Mouse (Mus musculus) hindbrain, embryonic 13.5 days (tissue): ENCODE measurements around the gene Slc26a8. TPM values are rescaled to one million over a fixed set of nuclear protein-coding genes. Genes with fewer than 3 reads are reported as not detected.

Experiments used
- ATAC-seq: fragments of 200-750 bp; cut with Nextera tagmentation; 2 replicates; pipeline ENCODE4 v1.8.0; 2017; ENCODE audit warnings: moderate TSS enrichment; ENCODE audit not compliant: low FRiP score
- H3K27ac ChIP-seq: fragments of 300-500 bp; sonication (generic); 2 replicates; pipeline ENCODE4 v1.5.1; 2015; ENCODE audit warnings: inconsistent platforms, mild to moderate bottlenecking, moderate library complexity
- H3K27me3 ChIP-seq: fragments of 300-500 bp; sonication (generic); 2 replicates; pipeline ENCODE4 v1.6.1; 2015; ENCODE audit warnings: mild to moderate bottlenecking, inconsistent platforms
- H3K36me3 ChIP-seq: fragments of 300-500 bp; sonication (generic); 2 replicates; pipeline ENCODE4 v1.6.1; 2015; ENCODE audit warnings: mild to moderate bottlenecking, inconsistent platforms
- H3K4me1 ChIP-seq: fragments of 300-500 bp; sonication (generic); replicated peaks from 2 replicates; pipeline ENCODE4 v1.6.1; 2015; ENCODE audit warnings: inconsistent platforms
- H3K4me2 ChIP-seq: fragments of 300-500 bp; sonication (generic); 2 replicates; pipeline ENCODE4 v1.6.1; 2015; ENCODE audit warnings: inconsistent platforms, mild to moderate bottlenecking, moderate library complexity
- H3K4me3 ChIP-seq: fragments of 300-500 bp; sonication (generic); 2 replicates; pipeline ENCODE4 v1.5.1; 2015; ENCODE audit warnings: mild to moderate bottlenecking, inconsistent platforms
- H3K9ac ChIP-seq: fragments of 300-500 bp; sonication (generic); 2 replicates; pipeline ENCODE4 v1.6.1; 2015; ENCODE audit warnings: mild to moderate bottlenecking, inconsistent platforms
- H3K9me3 ChIP-seq: fragments of 300-500 bp; sonication (generic); 2 replicates; pipeline ENCODE4 v1.6.1; 2016; ENCODE audit warnings: inconsistent platforms
- WGBS: fragments of 180-500 bp; shearing (Covaris S2); methylation state at CpG from one replicate; pipeline ENCODE4 v1.1.7; 2015; 5-methylcytosine and 5-hydroxymethylcytosine counted together
- polyA plus RNA-seq: library from polyadenylated mRNA; unstranded; fragments of >200 nt; fragmentation: Nextera tagmentation; extraction: Ambion mirVana; gene quantifications from 2 replicates; pipeline ENCODE4 v1.2.1, GENCODE M21; 2015

Gene Slc26a8
- polyA plus RNA-seq, 1 experiment from 2014 or later: 1.1 TPM

- H3K27me3 ChIP-seq: no peaks in the 10 kb centered on the region
- no peak for ATAC-seq
- peaks cover 18% of the 10 kb centered on the region for H3K36me3 ChIP-seq
- peaks cover 13% of the 10 kb centered on the region for H3K4me1 ChIP-seq
- 93% methylated on average over 8 of the region's 8 CpGs for WGBS
- no peaks in the 10 kb centered on the region for H3K9me3 ChIP-seq
- no peak overlapping the region for H3K4me2 ChIP-seq
- H3K4me3 ChIP-seq: no peak overlapping the region
- H3K27ac ChIP-seq: no peak overlapping the region
- no peak overlapping the region for H3K9ac ChIP-seq
Measured at GRCm38 (mm10) chr17:28710291-28710688, 20.3 kb upstream of the Slc26a8 start.

DNA sequence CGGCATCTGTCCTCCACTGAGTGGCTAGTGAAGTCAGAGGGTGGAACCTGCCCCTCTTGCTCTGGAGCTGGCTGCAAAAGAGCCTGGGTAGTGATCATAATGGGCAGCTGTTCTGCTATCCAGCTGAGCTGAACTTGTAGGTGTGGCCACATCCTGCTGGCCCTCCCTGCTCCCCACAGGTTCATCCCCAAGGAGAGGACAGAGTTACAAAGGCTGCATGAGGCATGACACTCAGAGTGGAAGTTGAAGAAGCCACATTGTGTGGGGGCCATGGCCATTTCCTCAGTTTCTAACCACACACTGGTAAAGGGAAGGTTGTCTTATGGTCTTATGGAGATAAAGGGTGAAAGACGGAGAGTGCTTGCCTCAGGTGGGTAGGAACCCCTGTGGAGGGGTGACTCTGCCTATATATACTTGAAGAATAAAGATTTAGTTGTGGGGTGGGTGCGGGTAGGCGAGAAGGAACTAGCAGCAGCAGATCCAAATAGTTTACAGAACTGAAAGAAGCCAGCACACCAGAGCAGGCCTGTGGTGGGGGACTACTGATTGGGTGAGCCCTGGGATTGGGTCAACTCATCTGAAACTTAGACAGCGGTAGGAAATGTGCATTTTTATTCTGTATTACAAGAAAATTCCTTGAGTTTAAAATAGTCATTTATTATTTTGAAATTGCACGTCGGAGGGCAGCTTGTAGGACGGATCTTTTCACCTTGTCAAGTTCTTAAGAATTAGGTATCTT is 19.7 kb upstream of the Slc26a8 start:
- Histone ChIP-seq H3K27me3 (no peaks in the 10 kb centered on the region), H3K27ac (no peak overlapping the region), H3K4me1 (peaks cover 13% of the 10 kb centered on the region), H3K4me3 (no peak overlapping the region), H3K9ac (no peak overlapping the region), H3K36me3 (peaks cover 12% of the 10 kb centered on the region), H3K4me2 (no peak overlapping the region), H3K9me3 (no peaks in the 10 kb centered on the region)
- no peak for ATAC-seq
- WGBS: 92% methylated on average over 8 of the region's 8 CpGs

- no peaks in the 10 kb centered on the region for H3K9me3 ChIP-seq
- H3K36me3 ChIP-seq: peaks cover 5% of the 10 kb centered on the region
- no peak overlapping the region for H3K4me3 ChIP-seq
- no peaks in the 10 kb centered on the region for H3K27me3 ChIP-seq
- no peak for ATAC-seq
- H3K9ac ChIP-seq: no peak overlapping the region
- no peak overlapping the region for H3K27ac ChIP-seq
- 56% methylated on average over 2 of the region's 2 CpGs for WGBS
- H3K4me2 ChIP-seq: no peak overlapping the region
- H3K4me1 ChIP-seq: peaks cover 13% of the 10 kb centered on the region
Measured at GRCm38 (mm10) chr17:28708989-28709388, 19.0 kb upstream of the Slc26a8 start.

DNA sequence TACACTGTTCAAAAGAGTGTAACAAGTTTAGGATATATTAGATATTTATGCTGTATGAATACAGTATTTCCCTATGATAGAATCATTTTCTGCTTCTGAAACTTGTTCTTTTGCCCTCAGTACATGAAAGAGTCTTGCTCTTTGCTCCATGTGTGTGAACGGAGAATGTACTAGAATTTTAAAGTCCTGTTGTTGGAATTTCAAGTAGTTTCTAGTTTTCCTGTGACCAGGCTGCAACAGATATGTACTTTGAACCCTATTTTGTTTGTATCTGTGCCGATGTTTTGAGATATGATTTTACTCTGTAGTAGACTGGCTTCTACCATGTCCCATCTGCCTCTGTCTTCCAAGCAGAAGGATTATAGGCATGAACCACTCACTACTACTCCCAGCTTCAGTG is 17.8 kb upstream of the Slc26a8 start:
- Histone ChIP-seq H3K27ac (no peak overlapping the region), H3K9ac (no peak overlapping the region), H3K4me3 (no peak overlapping the region), H3K27me3 (no peaks in the 10 kb centered on the region), H3K4me2 (no peak overlapping the region), H3K9me3 (no peaks in the 10 kb centered on the region), H3K36me3 (no peaks in the 10 kb centered on the region), H3K4me1 (peaks cover 13% of the 10 kb centered on the region)
- 96% methylated on average over 2 of the region's 2 CpGs for WGBS
- no peak for ATAC-seq

DNA sequence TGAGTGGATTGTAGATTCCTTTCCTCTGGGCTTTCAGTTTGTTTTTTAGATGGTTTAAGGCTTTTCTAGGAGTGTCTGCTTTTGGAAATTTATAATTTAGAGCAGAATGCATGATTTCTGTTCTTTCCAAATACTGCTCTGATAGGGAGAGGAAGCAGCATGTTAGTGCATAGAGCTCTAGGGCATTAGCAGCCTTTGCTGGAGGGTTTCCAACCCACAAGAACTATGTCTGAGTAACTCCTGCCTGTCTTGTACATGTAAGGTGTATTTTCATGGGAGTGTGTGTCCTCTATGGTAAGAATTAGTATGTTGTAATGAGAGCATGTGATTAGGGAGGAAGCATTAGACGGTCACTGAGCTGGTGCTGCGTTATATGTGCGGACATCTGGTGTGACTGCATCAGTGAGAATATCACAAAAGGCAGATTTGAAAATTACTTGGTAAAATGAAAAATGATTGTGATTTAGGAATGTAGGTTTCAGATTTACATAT is 17.1 kb upstream of the Slc26a8 start:
- Histone ChIP-seq H3K27ac (no peak overlapping the region), H3K9me3 (no peaks in the 10 kb centered on the region), H3K4me2 (no peak overlapping the region), H3K27me3 (no peaks in the 10 kb centered on the region), H3K4me3 (no peak overlapping the region), H3K4me1 (peaks cover 13% of the 10 kb centered on the region), H3K9ac (no peak overlapping the region), H3K36me3 (no peaks in the 10 kb centered on the region)
- WGBS: 92% methylated on average over 3 of the region's 3 CpGs
- no peak for ATAC-seq

- 44% methylated on average over 1 of the region's 1 CpGs for WGBS
- peaks cover 13% of the 10 kb centered on the region for H3K4me1 ChIP-seq
- no peaks in the 10 kb centered on the region for H3K36me3 ChIP-seq
- no peak for ATAC-seq
- no peak overlapping the region for H3K4me3 ChIP-seq
- no peaks in the 10 kb centered on the region for H3K9me3 ChIP-seq
- H3K27ac ChIP-seq: no peak overlapping the region
- H3K27me3 ChIP-seq: no peaks in the 10 kb centered on the region
- no peak overlapping the region for H3K9ac ChIP-seq
- no peak overlapping the region for H3K4me2 ChIP-seq
Measured at GRCm38 (mm10) chr17:28706697-28707096, 16.7 kb upstream of the Slc26a8 start.

GRCm38 (mm10) chr17:28702646-28703045 is 12.6 kb upstream of the Slc26a8 start:
- no peak overlapping the region for H3K4me2 ChIP-seq
- ATAC-seq: no peak
- 86% methylated on average over 2 of the region's 2 CpGs for whole genome bisulfite sequencing
- no peak overlapping the region for H3K9ac ChIP-seq
- no peaks in the 10 kb centered on the region for H3K27me3 ChIP-seq
- no peaks in the 10 kb centered on the region for H3K36me3 ChIP-seq
- no peaks in the 10 kb centered on the region for H3K9me3 ChIP-seq
- peaks cover 12% of the 10 kb centered on the region for H3K4me1 ChIP-seq
- no peak overlapping the region for H3K27ac ChIP-seq
- H3K4me3 ChIP-seq: no peak overlapping the region

- ATAC-seq: no peak
- Histone ChIP-seq H3K4me1 (peaks cover 20% of the 10 kb centered on the region), H3K36me3 (no peaks in the 10 kb centered on the region), H3K27ac (no peak overlapping the region), H3K9me3 (no peaks in the 10 kb centered on the region), H3K4me2 (no peak overlapping the region), H3K27me3 (no peaks in the 10 kb centered on the region), H3K9ac (no peak overlapping the region), H3K4me3 (no peak overlapping the region)
- WGBS: 96% methylated on average over 3 of the region's 3 CpGs
Measured at GRCm38 (mm10) chr17:28701737-28702136, 11.7 kb upstream of the Slc26a8 start.

- Histone ChIP-seq H3K27ac (no peak overlapping the region), H3K4me1 (peaks cover 23% of the 10 kb centered on the region)
- 95% methylated on average over 4 of the region's 4 CpGs for WGBS
Measured at GRCm38 (mm10) chr17:28701171-28701570, 11.1 kb upstream of the Slc26a8 start.

GRCm38 (mm10) chr17:28699789-28700188 is 9.8 kb upstream of the Slc26a8 start:
- Histone ChIP-seq H3K27me3 (no peaks in the 10 kb centered on the region), H3K4me3 (no peak overlapping the region), H3K27ac (no peak overlapping the region), H3K9ac (no peak overlapping the region), H3K4me1 (peaks cover 33% of the 10 kb centered on the region), H3K4me2 (no peak overlapping the region), H3K9me3 (no peaks in the 10 kb centered on the region), H3K36me3 (no peaks in the 10 kb centered on the region)
- WGBS: 86% methylated on average over 7 of the region's 7 CpGs
- no peak for ATAC-seq

More at GRCm38 (mm10) chr17:28701171-28701570, 11.1 kb upstream of the Slc26a8 start:
- no peaks in the 10 kb centered on the region for H3K36me3 ChIP-seq
- H3K9me3 ChIP-seq: no peaks in the 10 kb centered on the region
- H3K27me3 ChIP-seq: no peaks in the 10 kb centered on the region
- no peak overlapping the region for H3K4me2 ChIP-seq
- no peak for ATAC-seq
- no peak overlapping the region for H3K4me3 ChIP-seq
- no peak overlapping the region for H3K9ac ChIP-seq

- no peaks in the 10 kb centered on the region for H3K27me3 ChIP-seq
- H3K9me3 ChIP-seq: no peaks in the 10 kb centered on the region
- H3K4me3 ChIP-seq: no peak overlapping the region
- H3K4me2 ChIP-seq: no peak overlapping the region
- peaks cover 42% of the 10 kb centered on the region for H3K4me1 ChIP-seq
- H3K9ac ChIP-seq: no peak overlapping the region
- no peaks in the 10 kb centered on the region for H3K36me3 ChIP-seq
- 86% methylated on average over 2 of the region's 2 CpGs for WGBS
- no peak overlapping the region for H3K27ac ChIP-seq
- ATAC-seq: no peak
Measured at GRCm38 (mm10) chr17:28698672-28699071, 8.6 kb upstream of the Slc26a8 start.

DNA sequence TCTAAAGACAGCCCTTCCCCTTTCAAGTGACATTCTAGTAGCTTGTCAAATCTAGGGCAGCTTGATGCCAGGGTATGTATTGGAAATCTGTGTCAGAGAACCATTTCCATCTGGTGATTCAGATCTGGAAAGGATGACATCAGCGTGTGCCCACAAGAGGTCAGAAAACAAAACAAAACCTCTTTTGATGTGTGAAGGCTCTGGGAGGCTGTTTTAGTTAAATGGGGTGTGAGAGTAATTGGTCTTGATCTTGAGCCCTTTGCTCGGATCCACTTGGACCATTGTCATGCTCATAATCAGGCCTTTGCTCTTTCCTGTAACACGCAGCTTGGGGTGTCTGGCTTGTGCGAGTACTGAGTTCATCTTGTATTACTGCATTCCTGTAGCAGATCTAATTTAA is 8.2 kb upstream of the Slc26a8 start:
- no peak overlapping the region for H3K4me2 ChIP-seq
- WGBS: 39% methylated on average over 4 of the region's 4 CpGs
- H3K27ac ChIP-seq: no peak overlapping the region
- no peaks in the 10 kb centered on the region for H3K9me3 ChIP-seq
- H3K4me1 ChIP-seq: peaks cover 46% of the 10 kb centered on the region
- no peak overlapping the region for H3K4me3 ChIP-seq
- no peak for ATAC-seq
- H3K36me3 ChIP-seq: no peaks in the 10 kb centered on the region
- H3K9ac ChIP-seq: no peak overlapping the region
- no peaks in the 10 kb centered on the region for H3K27me3 ChIP-seq
